Mouse (Mus musculus): ENCODE results near the gene Wipi2. TPM values are rescaled to one million over a fixed set of nuclear protein-coding genes. Genes with fewer than 3 reads are reported as not detected.

Gene Wipi2
- polyA plus RNA-seq, 1 experiment from 2014 or later = 35.3 TPM

DNA sequence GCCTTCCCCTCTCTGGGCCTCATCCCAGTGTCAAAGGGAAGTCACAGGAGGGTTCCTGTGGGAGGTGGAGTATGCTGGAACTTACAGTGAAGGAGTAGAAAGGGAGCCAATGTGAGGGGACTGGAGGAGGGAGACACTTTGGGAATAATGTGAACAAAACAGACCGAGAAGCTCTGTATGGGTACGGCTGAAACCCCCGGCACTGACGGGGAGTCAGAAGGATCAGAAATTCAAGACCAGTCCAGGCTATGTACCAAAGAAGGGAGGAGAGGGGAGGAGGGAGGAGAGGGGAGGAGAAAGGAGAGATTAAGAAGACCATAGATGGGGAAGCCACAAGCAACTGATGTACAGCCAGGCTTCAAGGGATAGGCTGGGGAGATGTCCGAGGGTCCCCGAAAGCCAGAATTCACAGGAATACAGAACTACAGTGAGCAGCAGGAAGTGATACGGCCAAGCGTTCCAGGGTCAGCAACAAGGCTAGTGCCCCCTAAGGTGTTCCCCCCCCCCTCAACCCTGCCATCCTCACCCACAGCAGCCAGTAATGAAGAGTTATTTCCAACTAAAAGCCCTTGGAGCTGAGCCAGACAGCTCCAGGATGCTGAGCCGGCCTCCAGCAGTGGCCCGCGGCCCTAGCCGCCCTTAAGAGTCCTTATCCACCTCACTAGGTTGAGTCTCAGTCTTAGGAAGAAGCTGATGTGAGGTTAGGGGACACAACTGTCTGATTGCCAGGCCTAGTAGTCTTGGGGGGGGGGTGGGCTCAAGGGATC is 65.7 kb downstream of the Wipi2 start:
- Histone ChIP-seq H3K4me2 (no peak overlapping the region), H3K4me1 (replicated peaks) (no peaks in the 10 kb centered on the region), H3K36me3 (no peaks in the 10 kb centered on the region), H3K9me3 (replicated peaks) (0 out of 2 replicates have a peak, but pooled peaks cover 1% of the 10 kb centered on the region), H3K27me3 (replicated peaks) (peaks cover 35% of the 10 kb centered on the region), H3K27ac (ENCODE audit: poor library complexity, severe bottlenecking) (no peak overlapping the region), H3K9ac (no peak overlapping the region), H3K4me3 (no peak overlapping the region)
- 67% methylated on average over 12 of the region's 12 CpGs for WGBS
- ATAC-seq (ENCODE audit: insufficient number of reproducible peaks, low FRiP score) = no peak

- WGBS = 47% methylated on average over 8 of the region's 8 CpGs
- H3K27me3 ChIP-seq (replicated peaks) = peaks cover 39% of the 10 kb centered on the region
These were observed 66.4 kb downstream of the Wipi2 start for GRCm38 (mm10) chr5:142693738-142694430.

GRCm38 (mm10) chr5:142694627-142695340 is 67.3 kb downstream of the Wipi2 start:
- WGBS = 12% methylated on average over 12 of the region's 12 CpGs
- H3K27me3 ChIP-seq (replicated peaks) = peaks cover 39% of the 10 kb centered on the region
- H3K27ac ChIP-seq (ENCODE audit: poor library complexity, severe bottlenecking) = no peak overlapping the region
- no peak for ATAC-seq (ENCODE audit: insufficient number of reproducible peaks, low FRiP score)
- H3K4me3 ChIP-seq = no peak overlapping the region
- H3K9me3 ChIP-seq (replicated peaks) = no peaks in the 10 kb centered on the region
- H3K36me3 ChIP-seq = no peaks in the 10 kb centered on the region
- H3K4me2 ChIP-seq = no peak overlapping the region
- no peaks in the 10 kb centered on the region for H3K4me1 ChIP-seq (replicated peaks)
- no peak overlapping the region for H3K9ac ChIP-seq

More at GRCm38 (mm10) chr5:142693738-142694430, 66.4 kb downstream of the Wipi2 start:
- H3K4me1 ChIP-seq (replicated peaks) = no peaks in the 10 kb centered on the region
- no peaks in the 10 kb centered on the region for H3K9me3 ChIP-seq (replicated peaks)
- no peak overlapping the region for H3K4me3 ChIP-seq
- no peak overlapping the region for H3K9ac ChIP-seq
- no peaks in the 10 kb centered on the region for H3K36me3 ChIP-seq
- no peak for ATAC-seq (ENCODE audit: insufficient number of reproducible peaks, low FRiP score)
- H3K27ac ChIP-seq (ENCODE audit: poor library complexity, severe bottlenecking) = no peak overlapping the region
- no peak overlapping the region for H3K4me2 ChIP-seq

DNA sequence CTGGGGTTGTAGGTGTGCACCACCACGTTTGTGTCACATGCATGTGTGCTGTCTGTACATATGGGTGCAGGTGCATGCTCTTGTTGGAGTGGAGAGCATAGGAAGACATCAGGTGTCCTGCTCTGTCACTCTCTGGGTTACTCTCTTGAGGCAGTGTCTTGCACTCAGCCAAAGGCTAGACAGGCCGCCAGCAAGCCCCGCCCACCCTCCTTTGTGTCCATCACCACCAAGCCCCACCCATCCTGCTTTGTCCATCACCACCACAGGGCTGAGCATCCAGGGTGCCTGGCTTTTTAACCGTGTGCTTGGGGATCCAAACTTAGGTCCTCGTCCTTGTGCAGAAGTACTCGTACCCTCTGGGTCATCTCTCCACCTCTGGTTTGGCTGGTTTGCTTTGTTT is 68.8 kb downstream of the Wipi2 start:
- H3K9ac ChIP-seq = no peak overlapping the region
- H3K4me3 ChIP-seq = no peak overlapping the region
- H3K36me3 ChIP-seq = no peaks in the 10 kb centered on the region
- H3K4me1 ChIP-seq (replicated peaks) = 0 out of 2 replicates have a peak, but pooled peaks cover 2% of the 10 kb centered on the region
- peaks cover 51% of the 10 kb centered on the region for H3K27me3 ChIP-seq (replicated peaks)
- ATAC-seq (ENCODE audit: insufficient number of reproducible peaks, low FRiP score) = no peak
- WGBS = 31% methylated on average over 6 of the region's 6 CpGs
- no peak overlapping the region for H3K4me2 ChIP-seq
- H3K9me3 ChIP-seq (replicated peaks) = no peaks in the 10 kb centered on the region
- no peak overlapping the region for H3K27ac ChIP-seq (ENCODE audit: poor library complexity, severe bottlenecking)

GRCm38 (mm10) chr5:142696865-142697264 is 69.4 kb downstream of the Wipi2 start:
- WGBS = 85% methylated on average over 6 of the region's 6 CpGs

GRCm38 (mm10) chr5:142697742-142698141 is 70.2 kb downstream of the Wipi2 start:
- no peaks in the 10 kb centered on the region for H3K36me3 ChIP-seq
- H3K27ac ChIP-seq (ENCODE audit: poor library complexity, severe bottlenecking) = no peak overlapping the region
- no peak overlapping the region for H3K4me2 ChIP-seq
- H3K4me1 ChIP-seq (replicated peaks) = peaks cover 16% of the 10 kb centered on the region
- 51% methylated on average over 2 of the region's 2 CpGs for WGBS
- no peaks in the 10 kb centered on the region for H3K9me3 ChIP-seq (replicated peaks)
- peaks cover 66% of the 10 kb centered on the region for H3K27me3 ChIP-seq (replicated peaks)
- H3K9ac ChIP-seq = no peak overlapping the region
- no peak overlapping the region for H3K4me3 ChIP-seq
- ATAC-seq (ENCODE audit: insufficient number of reproducible peaks, low FRiP score) = no peak

More at GRCm38 (mm10) chr5:142696865-142697264, 69.4 kb downstream of the Wipi2 start:
- no peak for ATAC-seq (ENCODE audit: insufficient number of reproducible peaks, low FRiP score)
- peaks cover 8% of the 10 kb centered on the region for H3K4me1 ChIP-seq (replicated peaks)
- H3K4me3 ChIP-seq = no peak overlapping the region
- no peak overlapping the region for H3K27ac ChIP-seq (ENCODE audit: poor library complexity, severe bottlenecking)
- H3K36me3 ChIP-seq = no peaks in the 10 kb centered on the region
- no peaks in the 10 kb centered on the region for H3K9me3 ChIP-seq (replicated peaks)
- peaks cover 57% of the 10 kb centered on the region for H3K27me3 ChIP-seq (replicated peaks)
- no peak overlapping the region for H3K9ac ChIP-seq
- H3K4me2 ChIP-seq = no peak overlapping the region

- Histone ChIP-seq H3K9me3 (replicated peaks) (no peaks in the 10 kb centered on the region), H3K4me2 (peak overlapping the region; percentile 99), H3K4me1 (replicated peaks) (peaks cover 17% of the 10 kb centered on the region), H3K36me3 (no peaks in the 10 kb centered on the region), H3K27ac (ENCODE audit: poor library complexity, severe bottlenecking) (no peak overlapping the region), H3K27me3 (replicated peaks) (peaks cover 69% of the 10 kb centered on the region), H3K4me3 (no peak overlapping the region), H3K9ac (no peak overlapping the region)
- 11% methylated on average over 15 of the region's 15 CpGs for WGBS
- ATAC-seq (ENCODE audit: insufficient number of reproducible peaks, low FRiP score) = peak; percentile 19; the same call in 1 of the 2 replicates
These were observed 73.5 kb downstream of the Wipi2 start for GRCm38 (mm10) chr5:142700842-142701589.

DNA sequence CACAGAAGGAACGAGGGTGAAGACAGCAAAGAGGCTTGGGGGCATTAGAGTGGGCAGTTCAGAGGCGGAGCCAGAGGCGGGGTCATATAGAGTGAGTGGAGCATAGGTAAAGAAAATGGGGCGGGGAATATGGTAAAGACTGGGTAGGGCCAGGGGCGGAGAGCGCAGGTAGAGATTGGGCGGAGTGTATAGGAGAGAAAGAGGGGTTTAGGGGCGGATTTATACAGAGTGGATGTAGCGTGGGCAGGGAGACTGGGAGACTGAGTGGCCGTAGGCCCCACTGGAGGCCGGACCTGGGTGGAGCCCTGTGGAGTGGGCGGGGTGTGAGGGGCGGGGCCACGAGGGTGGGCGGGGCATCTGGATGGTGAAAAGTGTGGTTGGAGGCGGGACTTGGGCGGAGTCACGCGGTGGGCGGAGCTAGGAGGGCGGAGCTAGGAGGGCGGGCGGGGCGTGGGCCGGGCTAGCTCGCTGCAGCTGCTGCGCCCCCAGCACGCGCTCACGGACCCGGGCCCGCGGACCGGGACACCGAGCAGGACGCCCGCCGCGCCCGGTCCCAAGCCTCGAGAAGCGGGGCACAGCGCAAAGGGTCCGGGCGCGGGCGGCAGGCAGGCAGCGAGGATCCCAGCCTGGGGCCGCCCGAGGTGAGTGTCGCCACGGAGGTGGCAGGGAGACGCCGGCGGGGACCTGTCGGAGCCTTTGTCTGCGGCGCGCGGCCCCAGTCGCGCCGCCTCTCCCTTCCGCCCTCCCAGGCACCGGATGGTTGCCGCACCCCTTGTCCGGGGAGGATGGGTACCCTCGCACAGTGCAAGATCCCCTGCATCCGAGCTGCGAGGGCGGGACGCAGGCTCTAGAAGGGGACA is 74.4 kb downstream of the Wipi2 start:
- Histone ChIP-seq H3K36me3 (no peaks in the 10 kb centered on the region), H3K27me3 (replicated peaks) (peaks cover 63% of the 10 kb centered on the region), H3K27ac (ENCODE audit: poor library complexity, severe bottlenecking) (no peak overlapping the region), H3K4me3 (peak overlapping the region; percentile 59), H3K9ac (peak overlapping the region; percentile 72), H3K4me1 (replicated peaks) (peaks cover 17% of the 10 kb centered on the region), H3K4me2 (peak overlapping the region; percentile 99), H3K9me3 (replicated peaks) (no peaks in the 10 kb centered on the region)
- peak; percentile 72 for ATAC-seq (ENCODE audit: insufficient number of reproducible peaks, low FRiP score)
- under 1% methylated on average over 67 of the region's 72 CpGs for WGBS

- no peak overlapping the region for H3K27ac ChIP-seq (ENCODE audit: poor library complexity, severe bottlenecking)
- H3K9me3 ChIP-seq (replicated peaks) = no peaks in the 10 kb centered on the region
- 24% methylated on average over 18 of the region's 18 CpGs for WGBS
- H3K9ac ChIP-seq = peak overlapping the region; percentile 72
- peak overlapping the region; percentile 99 for H3K4me2 ChIP-seq
- no peak for ATAC-seq (ENCODE audit: insufficient number of reproducible peaks, low FRiP score)
- H3K36me3 ChIP-seq = no peaks in the 10 kb centered on the region
- H3K27me3 ChIP-seq (replicated peaks) = peaks cover 58% of the 10 kb centered on the region
- H3K4me3 ChIP-seq = peak overlapping the region; percentile 59
- peaks cover 17% of the 10 kb centered on the region for H3K4me1 ChIP-seq (replicated peaks)
These were observed 75.1 kb downstream of the Wipi2 start for GRCm38 (mm10) chr5:142702511-142703138.

Measured in heart, embryonic 12.5 days (tissue).